Mouse (Mus musculus) liver, embryonic 14.5 days (tissue): ENCODE results near the gene Ccnk.

Experiments
- CTCF ChIP-seq: IDR thresholded peaks from 2 replicates; pipeline ENCODE4 v1.5.1; 2016; ENCODE audit warnings: antibody characterized with exemption, low read depth, control low read depth
- EP300 ChIP-seq: IDR thresholded peaks from 2 replicates; pipeline ENCODE4 v1.6.1; 2016; ENCODE audit warnings: antibody characterized with exemption, low read depth

DNA sequence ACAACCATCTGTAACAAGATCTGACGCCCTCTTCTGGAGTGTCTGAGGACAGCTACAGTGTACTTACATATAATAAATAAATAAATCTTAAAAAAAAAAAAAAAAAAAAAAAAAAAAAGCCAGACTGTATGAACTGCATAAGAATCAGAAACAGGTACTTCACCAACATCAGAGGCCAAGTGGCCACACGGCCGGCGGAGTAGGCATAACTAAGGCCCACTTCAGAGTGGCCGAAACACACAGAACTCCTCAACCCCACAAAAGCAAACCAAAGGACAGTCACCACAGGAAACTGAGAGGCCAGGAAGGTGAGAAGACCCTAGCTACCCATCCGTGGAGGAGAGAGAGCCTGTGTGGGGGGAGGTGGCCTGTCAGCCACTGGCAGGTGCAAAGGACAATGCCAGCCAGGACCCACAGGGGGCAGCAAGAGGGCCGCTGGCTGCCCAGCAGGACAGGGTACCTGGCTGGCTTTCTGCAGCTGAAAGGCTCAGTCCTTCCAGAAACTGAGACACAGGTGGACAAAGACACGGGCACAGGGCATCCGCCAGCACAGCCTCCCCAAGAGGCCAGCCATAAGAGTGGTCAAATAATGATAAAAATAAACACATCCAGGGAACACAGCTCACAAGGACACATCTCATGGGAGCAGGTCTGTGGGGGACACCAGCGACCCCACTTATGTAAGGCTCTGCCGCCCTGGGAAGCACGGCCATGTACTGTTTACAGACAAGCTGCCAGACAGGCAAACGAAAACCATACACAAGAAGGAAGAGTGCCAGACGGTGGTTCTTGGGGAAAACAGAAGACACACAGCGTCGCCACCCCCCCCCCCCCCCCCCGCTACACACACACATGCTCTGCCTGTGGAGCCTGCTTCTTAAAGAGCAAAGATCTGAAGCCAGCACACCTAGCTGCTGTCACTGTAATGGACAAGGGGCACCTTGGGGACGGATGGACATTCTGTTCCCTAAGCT is 51.7 kb downstream of the Ccnk start:
- TF ChIP-seq CTCF (peak; percentile 50), EP300 (no peak)
